Mouse (Mus musculus) cerebellum, adult 2 months (tissue): ENCODE data around the gene Ext2.

Experiments
- CTCF ChIP-seq: fragments of 200-500 bp; IDR thresholded peaks from 2 replicates; pipeline ENCODE4 v1.5.1; 2011; ENCODE audit warnings: low read depth, mild to moderate bottlenecking, control low read depth, low read length, moderate library complexity, borderline replicate concordance; ENCODE audit not compliant: insufficient read depth
- POLR2A ChIP-seq: fragments of 200-500 bp; IDR thresholded peaks from 2 replicates; pipeline ENCODE4 v1.6.1; 2011; ENCODE audit warnings: low read length, control low read depth, borderline replicate concordance; ENCODE audit not compliant: insufficient read depth

GRCm38 (mm10) chr2:93778616-93779015 lies 43.8 kb downstream of the Ext2 start:
- TF ChIP-seq CTCF (no peak), POLR2A (no peak)
